Mouse (Mus musculus): ENCODE data around the gene Epb41l2. TPM values are rescaled to one million over a fixed set of nuclear protein-coding genes. Genes with fewer than 3 reads are reported as not detected.

Gene Epb41l2
- polyA plus RNA-seq, 1 experiment from 2014 or later, result 90.6 TPM

GRCm38 (mm10) chr10:25368928-25369327, 9.3 kb downstream of the Epb41l2 start:
- ATAC-seq (ENCODE audit: borderline replicate concordance, extremely low read depth, low FRiP score, low TSS enrichment), result no peak
- no peak overlapping the region for H3K27ac ChIP-seq
- H3K9ac ChIP-seq, result no peak overlapping the region
- peaks cover 57% of the 10 kb centered on the region for H3K4me1 ChIP-seq
- H3K4me2 ChIP-seq, result no peak overlapping the region
- no peaks in the 10 kb centered on the region for H3K27me3 ChIP-seq
- H3K4me3 ChIP-seq, result no peak overlapping the region
- H3K36me3 ChIP-seq, result no peaks in the 10 kb centered on the region
- H3K9me3 ChIP-seq, result no peaks in the 10 kb centered on the region
- 49% methylated on average over 3 of the region's 3 CpGs for WGBS

- no peaks in the 10 kb centered on the region for H3K9me3 ChIP-seq
- no peak overlapping the region for H3K9ac ChIP-seq
- H3K4me3 ChIP-seq, result no peak overlapping the region
- 80% methylated on average over 9 of the region's 9 CpGs for WGBS
- no peak for ATAC-seq (ENCODE audit: borderline replicate concordance, extremely low read depth, low FRiP score, low TSS enrichment)
- no peaks in the 10 kb centered on the region for H3K36me3 ChIP-seq
- H3K4me1 ChIP-seq, result peaks cover 63% of the 10 kb centered on the region
- H3K4me2 ChIP-seq, result no peak overlapping the region
- H3K27me3 ChIP-seq, result no peaks in the 10 kb centered on the region
- H3K27ac ChIP-seq, result no peak overlapping the region
Measured at GRCm38 (mm10) chr10:25369691-25370090, 10.1 kb downstream of the Epb41l2 start.

GRCm38 (mm10) chr10:25371336-25371735, 11.7 kb downstream of the Epb41l2 start:
- H3K9me3 ChIP-seq, result no peaks in the 10 kb centered on the region
- H3K27ac ChIP-seq, result no peak overlapping the region
- no peak for ATAC-seq (ENCODE audit: borderline replicate concordance, extremely low read depth, low FRiP score, low TSS enrichment)
- H3K4me2 ChIP-seq, result no peak overlapping the region
- H3K27me3 ChIP-seq, result no peaks in the 10 kb centered on the region
- WGBS, result 58% methylated on average over 2 of the region's 2 CpGs
- no peak overlapping the region for H3K9ac ChIP-seq
- H3K4me3 ChIP-seq, result no peak overlapping the region
- H3K4me1 ChIP-seq, result peaks cover 55% of the 10 kb centered on the region
- H3K36me3 ChIP-seq, result no peaks in the 10 kb centered on the region

- 7% methylated on average over 3 of the region's 3 CpGs for WGBS
- no peaks in the 10 kb centered on the region for H3K9me3 ChIP-seq
- H3K4me1 ChIP-seq, result peaks cover 50% of the 10 kb centered on the region
- H3K27me3 ChIP-seq, result no peaks in the 10 kb centered on the region
- H3K4me2 ChIP-seq, result peak overlapping the region; percentile 25; the same call in 1 of the 2 replicates
- H3K4me3 ChIP-seq, result no peak overlapping the region
- H3K9ac ChIP-seq, result no peak overlapping the region
- ATAC-seq (ENCODE audit: borderline replicate concordance, extremely low read depth, low FRiP score, low TSS enrichment), result peak; percentile 13; the same call in 1 of the 2 replicates
- no peaks in the 10 kb centered on the region for H3K36me3 ChIP-seq
- 0 out of 2 replicates have a peak overlapping the region, but pooled peaks have one; percentile 39 for H3K27ac ChIP-seq
Measured at GRCm38 (mm10) chr10:25371915-25372371, 12.3 kb downstream of the Epb41l2 start.

GRCm38 (mm10) chr10:25372510-25373148, 13.0 kb downstream of the Epb41l2 start:
- no peak overlapping the region for H3K9ac ChIP-seq
- 0 out of 2 replicates have a peak, but pooled peaks cover 2% of the 10 kb centered on the region for H3K36me3 ChIP-seq
- ATAC-seq (ENCODE audit: borderline replicate concordance, extremely low read depth, low FRiP score, low TSS enrichment), result no peak; the same call in 1 of the 2 replicates
- 38% methylated on average over 10 of the region's 10 CpGs for WGBS
- peaks cover 50% of the 10 kb centered on the region for H3K4me1 ChIP-seq
- H3K27ac ChIP-seq, result peak overlapping the region; percentile 54; the same call in 1 of the 2 replicates
- H3K27me3 ChIP-seq, result no peaks in the 10 kb centered on the region
- H3K9me3 ChIP-seq, result no peaks in the 10 kb centered on the region
- H3K4me3 ChIP-seq, result no peak overlapping the region
- 0 out of 2 replicates have a peak overlapping the region, but pooled peaks have one; percentile 12 for H3K4me2 ChIP-seq

- ATAC-seq (ENCODE audit: borderline replicate concordance, extremely low read depth, low FRiP score, low TSS enrichment), result no peak
- WGBS, result 54% methylated on average over 4 of the region's 4 CpGs
- Histone ChIP-seq H3K27me3 (no peaks in the 10 kb centered on the region), H3K9me3 (no peaks in the 10 kb centered on the region), H3K27ac (no peak overlapping the region), H3K4me3 (no peak overlapping the region), H3K4me1 (peaks cover 35% of the 10 kb centered on the region), H3K36me3 (peaks cover 12% of the 10 kb centered on the region; the same call in 1 of the 2 replicates), H3K4me2 (no peak overlapping the region), H3K9ac (no peak overlapping the region)
Measured at GRCm38 (mm10) chr10:25375036-25375435, 15.4 kb downstream of the Epb41l2 start.

GRCm38 (mm10) chr10:25380746-25381481, 21.3 kb downstream of the Epb41l2 start:
- Histone ChIP-seq H3K27ac (no peak overlapping the region), H3K27me3 (no peaks in the 10 kb centered on the region), H3K9ac (no peak overlapping the region), H3K4me1 (peaks cover 19% of the 10 kb centered on the region), H3K36me3 (peaks cover 12% of the 10 kb centered on the region; the same call in 1 of the 2 replicates), H3K9me3 (no peaks in the 10 kb centered on the region), H3K4me2 (no peak overlapping the region), H3K4me3 (no peak overlapping the region)
- WGBS, result 63% methylated on average over 6 of the region's 6 CpGs
- ATAC-seq (ENCODE audit: borderline replicate concordance, extremely low read depth, low FRiP score, low TSS enrichment), result no peak

GRCm38 (mm10) chr10:25381951-25382350, 22.4 kb downstream of the Epb41l2 start:
- Histone ChIP-seq H3K27ac (no peak overlapping the region), H3K4me1 (peaks cover 30% of the 10 kb centered on the region)
- WGBS, result 61% methylated on average over 10 of the region's 10 CpGs

GRCm38 (mm10) chr10:25383171-25383570, 23.6 kb downstream of the Epb41l2 start:
- H3K4me2 ChIP-seq, result no peak overlapping the region
- peaks cover 5% of the 10 kb centered on the region; the same call in 1 of the 2 replicates for H3K36me3 ChIP-seq
- no peaks in the 10 kb centered on the region for H3K9me3 ChIP-seq
- H3K27me3 ChIP-seq, result no peaks in the 10 kb centered on the region
- 78% methylated on average over 5 of the region's 5 CpGs for WGBS
- no peak overlapping the region for H3K9ac ChIP-seq
- ATAC-seq (ENCODE audit: borderline replicate concordance, extremely low read depth, low FRiP score, low TSS enrichment), result no peak
- no peak overlapping the region for H3K4me3 ChIP-seq
- no peak overlapping the region for H3K27ac ChIP-seq
- peaks cover 41% of the 10 kb centered on the region for H3K4me1 ChIP-seq

More at GRCm38 (mm10) chr10:25381951-25382350, 22.4 kb downstream of the Epb41l2 start:
- H3K27me3 ChIP-seq, result no peaks in the 10 kb centered on the region
- no peak overlapping the region for H3K4me2 ChIP-seq
- no peak for ATAC-seq (ENCODE audit: borderline replicate concordance, extremely low read depth, low FRiP score, low TSS enrichment)
- no peak overlapping the region for H3K4me3 ChIP-seq
- H3K9ac ChIP-seq, result no peak overlapping the region
- no peaks in the 10 kb centered on the region for H3K9me3 ChIP-seq
- peaks cover 12% of the 10 kb centered on the region; the same call in 1 of the 2 replicates for H3K36me3 ChIP-seq

GRCm38 (mm10) chr10:25384391-25384790, 24.8 kb downstream of the Epb41l2 start:
- 71% methylated on average over 10 of the region's 10 CpGs for WGBS
- Histone ChIP-seq H3K27ac (no peak overlapping the region), H3K4me3 (no peak overlapping the region), H3K27me3 (no peaks in the 10 kb centered on the region), H3K36me3 (no peaks in the 10 kb centered on the region), H3K9ac (no peak overlapping the region), H3K9me3 (no peaks in the 10 kb centered on the region), H3K4me1 (peaks cover 41% of the 10 kb centered on the region), H3K4me2 (no peak overlapping the region)
- ATAC-seq (ENCODE audit: borderline replicate concordance, extremely low read depth, low FRiP score, low TSS enrichment), result no peak

- Histone ChIP-seq H3K4me3 (no peak overlapping the region), H3K27me3 (no peaks in the 10 kb centered on the region), H3K4me1 (peaks cover 41% of the 10 kb centered on the region), H3K36me3 (no peaks in the 10 kb centered on the region), H3K9me3 (no peaks in the 10 kb centered on the region), H3K9ac (no peak overlapping the region), H3K4me2 (no peak overlapping the region), H3K27ac (peak overlapping the region; percentile 75)
- no peak for ATAC-seq (ENCODE audit: borderline replicate concordance, extremely low read depth, low FRiP score, low TSS enrichment)
- 47% methylated on average over 13 of the region's 13 CpGs for WGBS
Measured at GRCm38 (mm10) chr10:25385811-25386580, 26.4 kb downstream of the Epb41l2 start.
